Mouse (Mus musculus) ES-Bruce4 (cell line): ENCODE results near the gene Ptges. TPM values are rescaled to one million over a fixed set of nuclear protein-coding genes. Genes with fewer than 3 reads are reported as not detected.

Experiments used
- H3K27ac ChIP-seq: 2 replicates; pipeline ENCODE4 v1.5.1; 2012; ENCODE audit warnings: low read length, inconsistent platforms; ENCODE audit not compliant: insufficient read depth
- H3K27me3 ChIP-seq: 2 replicates; pipeline ENCODE4 v1.6.1; 2012; ENCODE audit warnings: mild to moderate bottlenecking, low read length, inconsistent platforms; ENCODE audit not compliant: control insufficient read depth, poor library complexity, insufficient read depth, severe bottlenecking
- H3K36me3 ChIP-seq: 2 replicates; pipeline ENCODE4 v1.6.1; 2012; ENCODE audit warnings: inconsistent platforms, mild to moderate bottlenecking, low read length, moderate library complexity; ENCODE audit not compliant: control insufficient read depth, poor library complexity, insufficient read depth, severe bottlenecking
- H3K4me1 ChIP-seq: one replicate; pipeline ENCODE4 v1.8.1; 2011; ENCODE audit warnings: low read length; ENCODE audit not compliant: control insufficient read depth, insufficient read depth
- H3K4me3 ChIP-seq: 2 replicates; pipeline ENCODE4 v1.5.1; 2011; ENCODE audit warnings: low read depth, mild to moderate bottlenecking, low read length
- H3K9ac ChIP-seq: 2 replicates; pipeline ENCODE4 v1.6.1; 2012; ENCODE audit warnings: low read depth, mild to moderate bottlenecking, inconsistent platforms; ENCODE audit not compliant: poor library complexity, severe bottlenecking
- H3K9me3 ChIP-seq: replicated peaks from 2 replicates; pipeline ENCODE4 v1.6.1; 2012; ENCODE audit warnings: mild to moderate bottlenecking, low read length, inconsistent platforms; ENCODE audit not compliant: control insufficient read depth, poor library complexity, insufficient read depth, severe bottlenecking
- CTCF ChIP-seq: IDR thresholded peaks from one replicate; pipeline ENCODE4 v1.8.1; 2011; ENCODE audit warnings: low read depth, low read length
- EP300 ChIP-seq: IDR thresholded peaks from 2 replicates; pipeline ENCODE4 v1.6.1; 2011; ENCODE audit warnings: low read depth, low read length; ENCODE audit not compliant: insufficient read depth
- POLR2A ChIP-seq: IDR thresholded peaks from one replicate; pipeline ENCODE4 v1.8.1; 2011; ENCODE audit warnings: low read length; ENCODE audit not compliant: insufficient read depth
- polyA plus RNA-seq: library from polyadenylated mRNA; stranded (reverse); fragments of >200 nt; gene quantifications from 2 replicates; pipeline ENCODE4 v1.2.4, GENCODE M21; 2011; ENCODE audit warnings: low read depth; ENCODE audit not compliant: missing spikeins, insufficient read depth, insufficient read length

Gene Ptges
- polyA plus RNA-seq, 1 experiment = 9.4 TPM

DNA sequence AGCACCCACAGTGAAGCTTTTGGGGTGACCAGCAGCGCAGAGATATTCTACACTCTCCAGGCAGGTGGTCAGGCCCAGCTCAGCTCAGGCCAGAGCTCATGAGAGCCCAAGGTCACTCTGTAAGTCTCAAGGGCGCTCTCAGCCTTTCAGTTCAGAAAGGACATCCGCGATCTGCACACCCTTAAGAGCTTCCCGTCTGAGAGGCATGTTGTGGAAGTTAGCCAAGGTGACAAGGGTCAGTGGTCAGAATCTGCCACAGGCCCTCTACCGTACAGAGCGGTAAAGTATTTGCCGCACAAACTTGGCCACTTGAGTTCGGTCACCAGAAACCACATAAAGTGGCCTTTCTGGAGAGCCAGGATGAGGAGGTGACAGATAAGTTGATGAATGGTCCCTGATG lies 66.1 kb downstream of the Ptges start:
- TF ChIP-seq POLR2A (no peak), CTCF (no peak), EP300 (no peak)
- H3K27me3 ChIP-seq = no peaks in the 10 kb centered on the region
- no peaks in the 10 kb centered on the region for H3K9me3 ChIP-seq
- no peak overlapping the region for H3K27ac ChIP-seq
- no peak overlapping the region for H3K9ac ChIP-seq
- H3K4me3 ChIP-seq = no peak overlapping the region
- no peaks in the 10 kb centered on the region for H3K36me3 ChIP-seq
- H3K4me1 ChIP-seq = peaks cover 2% of the 10 kb centered on the region

DNA sequence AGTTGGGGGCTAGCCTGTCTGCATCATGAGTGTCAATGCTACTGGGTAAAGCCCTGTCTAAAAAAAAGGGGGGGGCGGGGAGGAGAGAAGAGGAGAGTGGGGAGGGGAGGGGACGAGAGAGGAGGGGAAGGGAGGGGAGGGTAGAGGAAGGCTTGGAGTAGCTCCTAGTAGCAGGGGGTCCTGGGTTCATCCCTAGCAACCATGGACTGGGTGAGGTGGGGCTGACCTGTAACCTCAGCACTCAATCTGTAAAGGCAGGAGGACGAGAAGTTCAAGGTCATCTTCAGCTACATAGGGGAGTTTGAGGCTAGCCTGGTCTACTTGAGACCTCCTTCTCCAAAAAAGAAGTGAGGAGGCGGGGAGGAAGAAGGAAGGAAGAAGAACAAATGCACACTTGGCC lies 67.6 kb downstream of the Ptges start:
- no peak overlapping the region for H3K4me3 ChIP-seq
- no peak for TF ChIP-seq EP300
- no peak for TF ChIP-seq POLR2A
- no peak for TF ChIP-seq CTCF
- no peaks in the 10 kb centered on the region for H3K36me3 ChIP-seq
- H3K27me3 ChIP-seq = no peaks in the 10 kb centered on the region
- H3K9ac ChIP-seq = no peak overlapping the region
- peaks cover 2% of the 10 kb centered on the region for H3K4me1 ChIP-seq
- H3K27ac ChIP-seq = no peak overlapping the region
- no peaks in the 10 kb centered on the region for H3K9me3 ChIP-seq

DNA sequence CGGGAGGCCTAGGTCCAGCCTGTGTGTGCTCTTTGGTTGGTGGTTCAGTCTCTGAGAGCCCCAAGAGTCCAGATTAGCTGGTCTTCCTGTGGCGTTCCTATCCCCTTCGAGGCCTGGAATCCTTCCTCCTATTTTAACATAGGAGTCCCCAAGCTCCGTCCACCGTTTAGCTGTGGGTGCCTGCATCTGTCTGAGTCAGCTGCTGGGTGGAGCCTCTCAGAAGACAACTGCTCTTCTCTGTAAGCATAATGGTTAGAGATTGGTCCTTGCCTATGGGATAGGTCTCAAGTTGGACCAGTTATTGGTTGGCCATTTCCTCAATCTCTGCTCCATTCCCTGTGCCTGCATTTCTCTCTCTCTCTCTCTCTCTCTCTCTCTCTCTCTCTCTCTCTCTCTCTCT lies 69.9 kb downstream of the Ptges start:
- H3K9me3 ChIP-seq = no peaks in the 10 kb centered on the region
- H3K27ac ChIP-seq = no peak overlapping the region
- H3K4me3 ChIP-seq = no peak overlapping the region
- H3K9ac ChIP-seq = no peak overlapping the region
- H3K36me3 ChIP-seq = no peaks in the 10 kb centered on the region
- peaks cover 2% of the 10 kb centered on the region for H3K4me1 ChIP-seq
- H3K27me3 ChIP-seq = no peaks in the 10 kb centered on the region
- TF ChIP-seq CTCF = no peak
- no peak for TF ChIP-seq POLR2A
- no peak for TF ChIP-seq EP300

DNA sequence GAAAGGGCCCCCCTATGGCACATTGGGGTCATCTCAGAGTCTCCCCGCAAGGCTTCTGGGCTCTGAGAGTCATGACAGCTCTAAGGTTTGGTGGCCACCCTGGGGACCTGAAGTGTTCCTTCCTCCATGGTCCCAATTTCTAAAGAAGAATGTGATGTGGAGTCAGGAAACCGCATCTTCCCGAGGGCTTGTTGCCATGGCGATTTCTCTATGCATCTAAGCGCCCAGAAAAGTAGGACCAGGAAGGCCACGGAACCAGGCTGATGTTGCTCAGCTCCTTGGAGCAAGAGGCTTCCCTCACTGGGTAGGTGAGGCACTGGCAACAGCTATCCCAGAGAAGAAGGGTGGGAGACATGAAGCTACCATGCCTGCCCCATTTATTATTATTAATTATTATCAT lies 72.6 kb downstream of the Ptges start:
- TF ChIP-seq EP300 (no peak), CTCF (no peak), POLR2A (no peak)
- H3K36me3 ChIP-seq = no peaks in the 10 kb centered on the region
- no peak overlapping the region for H3K4me3 ChIP-seq
- H3K9me3 ChIP-seq = no peaks in the 10 kb centered on the region
- H3K9ac ChIP-seq = no peak overlapping the region
- no peak overlapping the region for H3K27ac ChIP-seq
- no peaks in the 10 kb centered on the region for H3K27me3 ChIP-seq
- no peaks in the 10 kb centered on the region for H3K4me1 ChIP-seq

DNA sequence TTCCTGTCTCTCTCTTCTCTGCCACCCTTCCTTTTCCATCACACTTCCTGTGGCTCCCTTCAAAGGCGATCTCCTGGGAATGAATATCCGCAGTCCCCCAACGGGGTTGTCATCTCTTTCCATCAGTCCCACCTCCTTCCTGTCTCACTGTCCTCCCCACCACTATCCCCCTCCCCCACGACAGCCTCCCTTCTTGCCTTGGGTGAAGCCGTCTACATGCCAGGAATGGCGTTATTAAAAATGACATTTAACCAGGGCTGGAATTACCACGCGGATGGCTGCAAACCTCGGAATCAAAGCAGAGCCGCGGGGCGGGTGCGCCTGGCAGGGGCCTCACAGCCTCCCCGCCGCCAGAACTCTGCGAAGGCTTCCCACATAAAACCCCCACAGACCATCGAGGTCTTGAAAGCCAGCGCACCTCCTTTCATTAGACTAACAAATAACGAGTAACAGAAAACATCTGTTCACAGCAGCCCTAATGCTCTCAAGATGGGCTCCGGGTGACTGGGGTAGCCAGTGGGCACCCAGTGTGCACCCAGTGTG lies 76.8 kb downstream of the Ptges start:
- Histone ChIP-seq H3K27ac (no peak overlapping the region), H3K9ac (no peak overlapping the region), H3K27me3 (no peaks in the 10 kb centered on the region), H3K4me1 (no peaks in the 10 kb centered on the region), H3K4me3 (no peak overlapping the region), H3K36me3 (no peaks in the 10 kb centered on the region), H3K9me3 (no peaks in the 10 kb centered on the region)
- TF ChIP-seq POLR2A (no peak), EP300 (no peak), CTCF (no peak)

DNA sequence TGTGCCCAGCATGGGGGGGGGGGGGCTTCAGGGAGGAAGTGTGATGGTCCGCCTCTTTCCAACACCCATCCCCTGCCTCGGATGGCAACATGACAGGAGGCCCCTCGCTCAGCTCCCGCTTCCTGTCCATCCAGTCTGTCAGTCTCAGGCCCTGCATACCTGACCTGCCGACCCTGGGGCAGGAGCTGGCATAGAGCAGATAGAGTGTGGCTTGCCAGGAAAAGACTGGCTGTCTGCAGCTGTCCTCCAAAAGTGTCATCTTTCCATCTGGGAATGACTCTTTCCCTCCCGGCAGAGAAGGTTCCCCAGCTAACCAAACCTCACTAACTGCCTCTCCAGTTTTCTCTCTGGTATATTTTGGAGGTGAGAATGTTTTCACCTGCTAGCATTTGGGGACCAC lies 79.1 kb downstream of the Ptges start:
- no peak for TF ChIP-seq POLR2A
- TF ChIP-seq EP300 = no peak
- no peak for TF ChIP-seq CTCF
- Histone ChIP-seq H3K9ac (no peak overlapping the region), H3K27ac (no peak overlapping the region), H3K9me3 (no peaks in the 10 kb centered on the region), H3K36me3 (no peaks in the 10 kb centered on the region), H3K4me1 (peaks cover 4% of the 10 kb centered on the region), H3K4me3 (no peak overlapping the region), H3K27me3 (peaks cover under 1% of the 10 kb centered on the region; the same call in 1 of the 2 replicates)
